Mouse (Mus musculus): ENCODE measurements around the gene Gas7.

DNA sequence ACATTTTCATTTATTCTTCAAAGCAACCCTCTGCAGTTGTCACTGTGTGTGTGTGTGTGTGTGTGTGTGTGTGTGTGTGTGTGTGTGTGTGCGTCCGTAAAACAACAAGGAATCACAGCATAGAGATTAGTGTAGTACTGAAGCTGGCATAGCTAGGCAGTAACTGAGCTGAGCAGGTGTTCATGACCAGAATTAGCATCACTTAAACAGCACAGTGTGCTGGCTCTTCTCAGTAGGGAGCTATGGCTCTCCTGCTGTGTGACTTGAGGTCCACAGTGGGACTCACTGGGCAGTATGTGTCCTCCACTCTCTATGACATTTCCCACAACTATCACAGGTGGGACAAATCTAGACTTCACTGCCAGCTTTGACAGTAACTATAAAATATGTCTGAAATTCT lies 275.8 kb downstream of the Gas7 start:
- no peak for TF ChIP-seq POLR2A (IDR thresholded peaks at IDR 0.05; ENCODE audit: insufficient read depth, low read depth, low read length)
- no peak for TF ChIP-seq CTCF (IDR thresholded peaks at IDR 0.05)
- no peak for TF ChIP-seq EP300 (IDR thresholded peaks at IDR 0.05; ENCODE audit: insufficient read depth, low read depth, low read length)

All from heart, adult 2 months (tissue).